Mouse (Mus musculus) limb, embryonic 14.5 days (tissue): ENCODE data around the gene Olfr661. TPM values are rescaled to one million over a fixed set of nuclear protein-coding genes. Genes with fewer than 3 reads are reported as not detected.

Experiments used
- ATAC-seq: fragments of 200-750 bp; cut with Nextera tagmentation; 2 replicates; pipeline ENCODE4 v1.8.0; 2017; ENCODE audit warnings: low read depth, moderate number of reproducible peaks, moderate TSS enrichment; ENCODE audit not compliant: low FRiP score
- DNase-seq: peaks from one replicate; pipeline ENCODE4 v3.0.0-alpha.2; 2015; ENCODE audit warnings: low spot score
- H3K27ac ChIP-seq: fragments of 300-500 bp; sonication (generic); replicated peaks from 2 replicates; pipeline ENCODE4 v1.5.1; 2014; ENCODE audit warnings: low read depth, mild to moderate bottlenecking, low read length, moderate library complexity, mixed read lengths
- H3K27me3 ChIP-seq: fragments of 300-500 bp; sonication (generic); 2 replicates; pipeline ENCODE4 v1.6.1; 2014; ENCODE audit warnings: low read length, mixed read lengths; ENCODE audit not compliant: control insufficient read depth, insufficient read depth
- H3K36me3 ChIP-seq: fragments of 300-500 bp; sonication (generic); 2 replicates; pipeline ENCODE4 v1.6.1; 2014; ENCODE audit warnings: mild to moderate bottlenecking, low read length, moderate library complexity, mixed read lengths; ENCODE audit not compliant: control insufficient read depth, insufficient read depth
- H3K4me1 ChIP-seq: fragments of 300-500 bp; sonication (generic); 2 replicates; pipeline ENCODE4 v1.6.1; 2014; ENCODE audit warnings: antibody characterized with exemption, low read length, mixed read lengths; ENCODE audit not compliant: control insufficient read depth, insufficient read depth
- H3K4me2 ChIP-seq: fragments of 300-500 bp; sonication (generic); replicated peaks from 2 replicates; pipeline ENCODE4 v1.6.1; 2014; ENCODE audit warnings: low read depth, mild to moderate bottlenecking, low read length, moderate library complexity; ENCODE audit not compliant: severe bottlenecking
- H3K4me3 ChIP-seq: fragments of 300-500 bp; sonication (generic); replicated peaks from 2 replicates; pipeline ENCODE4 v1.5.1; 2014; ENCODE audit warnings: low read length
- H3K9ac ChIP-seq: fragments of 300-500 bp; sonication (generic); 2 replicates; pipeline ENCODE4 v1.6.1; 2014; ENCODE audit warnings: mild to moderate bottlenecking, low read depth, low read length, moderate library complexity; ENCODE audit not compliant: severe bottlenecking
- H3K9me3 ChIP-seq: fragments of 300-500 bp; sonication (generic); 2 replicates; pipeline ENCODE4 v1.6.1; 2016; ENCODE audit warnings: low read length; ENCODE audit not compliant: control insufficient read depth
- POLR2A ChIP-seq: fragments of 200-500 bp; IDR thresholded peaks from 2 replicates; pipeline ENCODE4 v1.8.0; 2012; ENCODE audit warnings: inconsistent platforms, mild to moderate bottlenecking, moderate library complexity, borderline replicate concordance; ENCODE audit not compliant: insufficient read depth, insufficient read length; ENCODE audit errors: extremely low read depth
- WGBS: fragments of 180-500 bp; shearing (Covaris S2); extraction: QIAGEN DNeasy Blood & Tissue Kit; methylation state at CpG from one replicate; pipeline ENCODE4 v1.1.7; 2014; 5-methylcytosine and 5-hydroxymethylcytosine counted together
- polyA plus RNA-seq, 2 experiments: library from polyadenylated mRNA; depleted of rRNA in 1 of 2; stranded (reverse) in 1 of 2; unstranded in 1 of 2; fragments of >200 nt; fragmentation: Nextera tagmentation in 1 of 2; extraction: Ambion mirVana in 1 of 2; gene quantifications; 2 replicates each; pipeline versions ENCODE4 v1.2.1 to v1.2.3; 2012 to 2014

Gene Olfr661
- polyA plus RNA-seq (2012; rRNA removed): not detected in 2 replicates
- polyA plus RNA-seq (2014; fragmentation: Nextera tagmentation; extraction: Ambion mirVana): not detected in 2 replicates

DNA sequence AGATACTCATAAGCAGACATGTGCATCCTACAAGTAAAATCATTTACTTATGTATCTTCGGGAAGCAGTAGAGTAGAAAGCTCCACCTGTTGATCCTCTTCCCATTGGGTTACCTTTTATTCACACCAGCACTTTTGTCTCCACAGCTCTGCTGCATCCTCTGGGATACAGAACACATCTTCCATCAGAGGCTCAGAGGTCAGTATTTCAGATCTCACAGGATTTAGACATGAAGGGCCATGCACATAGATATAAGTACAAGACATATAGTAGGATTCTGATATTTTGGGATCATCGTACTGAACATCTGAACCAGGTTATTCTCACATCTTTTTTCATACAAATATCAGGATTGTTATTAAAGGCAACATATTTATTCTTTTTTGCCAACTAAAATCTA lies at the start of gene Olfr661:
Olfr661 (plus strand) TSS at position 301 of the 400 bp plus-strand sequence.
- no peak for DNase-seq
- H3K27ac ChIP-seq: no peak within 1 kb of the TSS
- H3K4me2 ChIP-seq: no peak within 1 kb of the TSS
- TF ChIP-seq POLR2A: no peak
- H3K9me3 ChIP-seq: no peaks in the 10 kb centered on the region
- no peak within 1 kb of the TSS for H3K9ac ChIP-seq
- 90% methylated on average over 2 of the region's 2 CpGs for WGBS
- ATAC-seq: no peak
- H3K36me3 ChIP-seq: no peaks in the 10 kb centered on the region
- no peak within 1 kb of the TSS for H3K4me3 ChIP-seq
- no peaks in the 10 kb centered on the region for H3K4me1 ChIP-seq
- H3K27me3 ChIP-seq: no peaks in the 10 kb centered on the region

DNA sequence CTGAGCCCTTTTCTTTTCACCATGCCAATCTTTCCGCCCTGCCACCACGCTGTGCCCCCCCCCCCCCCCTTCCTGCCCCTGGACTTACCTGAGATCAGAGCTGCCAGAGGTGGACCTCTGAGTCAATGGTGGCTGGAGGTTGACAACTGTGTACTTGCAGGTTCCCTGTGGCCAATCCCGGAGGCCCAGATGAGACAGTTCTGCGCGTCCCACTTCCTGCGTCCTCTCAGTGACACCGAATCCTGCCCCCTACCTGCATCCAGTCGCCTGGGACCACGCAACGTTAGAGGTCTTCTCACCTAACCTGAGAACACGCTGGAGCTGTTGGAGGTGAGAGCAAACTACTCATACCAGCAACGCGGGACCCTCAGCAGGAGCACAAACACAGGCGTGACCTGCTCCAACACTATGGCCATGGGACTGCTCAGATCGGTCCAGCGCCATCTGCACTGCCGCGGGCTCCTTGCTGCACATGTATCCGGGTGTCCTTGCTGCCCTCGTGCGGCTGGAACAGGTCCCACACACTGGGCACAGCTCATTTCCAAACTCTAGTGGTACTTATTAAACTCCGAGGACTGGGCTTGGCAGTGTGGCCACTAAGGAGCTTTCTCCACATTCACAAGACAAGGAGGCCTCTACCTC lies 39.3 kb upstream of the Olfr661 start, which contains the start of gene Olfr658:
Olfr658 (minus strand) TSS at position 465 of the 642 bp plus-strand sequence.
- Histone ChIP-seq H3K4me3 (no peak within 1 kb of the TSS), H3K9ac (no peak within 1 kb of the TSS), H3K4me1 (no peaks in the 10 kb centered on the region), H3K27ac (no peak within 1 kb of the TSS), H3K27me3 (no peaks in the 10 kb centered on the region), H3K4me2 (peak within 1 kb of the TSS; percentile 30; the same call in 1 of the 2 replicates), H3K9me3 (no peaks in the 10 kb centered on the region), H3K36me3 (no peaks in the 10 kb centered on the region)
- no peak for TF ChIP-seq POLR2A
- 19% methylated on average over 22 of the region's 22 CpGs for WGBS
- DNase-seq: no peak
- ATAC-seq: no peak

DNA sequence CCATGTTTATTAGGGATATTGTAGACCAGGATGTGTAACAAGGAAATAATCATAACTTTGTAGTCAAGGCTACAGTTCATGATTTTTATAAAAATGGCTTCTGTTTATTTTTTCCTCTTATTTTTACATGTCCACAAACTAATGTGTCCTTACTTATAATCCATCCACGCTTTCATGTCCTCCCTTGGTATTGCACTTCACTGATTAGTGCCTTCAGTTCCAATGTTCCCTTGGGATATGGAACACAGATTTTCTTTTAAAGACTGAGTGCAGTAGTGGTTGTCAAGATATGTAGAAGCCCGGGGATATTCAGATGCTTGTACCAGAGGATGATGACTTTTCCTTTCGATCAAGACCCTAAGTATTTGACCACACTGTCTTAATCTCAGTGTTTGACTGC lies 19.8 kb upstream of the Olfr661 start, which contains the start of gene Olfr659:
Olfr659 (plus strand) TSS at position 301 of the 400 bp plus-strand sequence.
- no peak within 1 kb of the TSS for H3K4me2 ChIP-seq
- H3K36me3 ChIP-seq: no peaks in the 10 kb centered on the region
- DNase-seq (no peak), ATAC-seq (no peak)
- no peak within 1 kb of the TSS for H3K27ac ChIP-seq
- H3K27me3 ChIP-seq: no peaks in the 10 kb centered on the region
- H3K4me1 ChIP-seq: no peaks in the 10 kb centered on the region
- no peak within 1 kb of the TSS for H3K4me3 ChIP-seq
- TF ChIP-seq POLR2A: no peak
- WGBS: 89% methylated on average over 3 of the region's 3 CpGs
- no peak within 1 kb of the TSS for H3K9ac ChIP-seq
- no peaks in the 10 kb centered on the region for H3K9me3 ChIP-seq

Other genes starting within 250 kb of the Olfr661 start
- 1.2 and 1.4 TPM in 2 replicates for gene Trim30a, start 221.3 kb upstream of the Olfr661 start, polyA plus RNA-seq (2012; rRNA removed)
- gene Trim30a, start 221.3 kb upstream of the Olfr661 start, polyA plus RNA-seq (2014; fragmentation: Nextera tagmentation; extraction: Ambion mirVana): 1.3 and 1.9 TPM in 2 replicates
- 0.36 and 0.40 TPM in 2 replicates for gene Trim30d, start 178.7 kb upstream of the Olfr661 start, polyA plus RNA-seq (2012; rRNA removed)
- gene Trim30d, start 178.7 kb upstream of the Olfr661 start, polyA plus RNA-seq (2014; fragmentation: Nextera tagmentation; extraction: Ambion mirVana): 0.36 and 0.50 TPM in 2 replicates
- gene Olfr651, start 136.4 kb upstream of the Olfr661 start, polyA plus RNA-seq (2012; rRNA removed): not detected in 2 replicates
- gene Olfr651, start 136.4 kb upstream of the Olfr661 start, polyA plus RNA-seq (2014; fragmentation: Nextera tagmentation; extraction: Ambion mirVana): not detected in 2 replicates
- not detected in 2 replicates for gene Olfr652, start 125.6 kb upstream of the Olfr661 start, polyA plus RNA-seq (2012; rRNA removed)
- gene Olfr652, start 125.6 kb upstream of the Olfr661 start, polyA plus RNA-seq (2014; fragmentation: Nextera tagmentation; extraction: Ambion mirVana): not detected in 2 replicates
- not detected in 2 replicates for gene Olfr653, start 109.2 kb upstream of the Olfr661 start, polyA plus RNA-seq (2012; rRNA removed)
- gene Olfr653, start 109.2 kb upstream of the Olfr661 start, polyA plus RNA-seq (2014; fragmentation: Nextera tagmentation; extraction: Ambion mirVana): not detected in 2 replicates
- gene Olfr654, start 99.5 kb upstream of the Olfr661 start, polyA plus RNA-seq (2012; rRNA removed): not detected in 2 replicates
- not detected in 2 replicates for gene Olfr654, start 99.5 kb upstream of the Olfr661 start, polyA plus RNA-seq (2014; fragmentation: Nextera tagmentation; extraction: Ambion mirVana)
- not detected in 2 replicates for gene Olfr655, start 84.7 kb upstream of the Olfr661 start, polyA plus RNA-seq (2012; rRNA removed)
- not detected in 2 replicates for gene Olfr655, start 84.7 kb upstream of the Olfr661 start, polyA plus RNA-seq (2014; fragmentation: Nextera tagmentation; extraction: Ambion mirVana)
- not detected in 2 replicates for gene Olfr656, start 72.5 kb upstream of the Olfr661 start, polyA plus RNA-seq (2012; rRNA removed)
- gene Olfr656, start 72.5 kb upstream of the Olfr661 start, polyA plus RNA-seq (2014; fragmentation: Nextera tagmentation; extraction: Ambion mirVana): not detected in 2 replicates
- not detected in 2 replicates for gene Olfr657, start 61.7 kb upstream of the Olfr661 start, polyA plus RNA-seq (2012; rRNA removed)
- gene Olfr657, start 61.7 kb upstream of the Olfr661 start, polyA plus RNA-seq (2014; fragmentation: Nextera tagmentation; extraction: Ambion mirVana): not detected in 2 replicates
- 0.01 TPM in 1 of 2 replicates, not detected in the other for gene Olfr658, start 39.2 kb upstream of the Olfr661 start, polyA plus RNA-seq (2012; rRNA removed)
- not detected in 2 replicates for gene Olfr658, start 39.2 kb upstream of the Olfr661 start, polyA plus RNA-seq (2014; fragmentation: Nextera tagmentation; extraction: Ambion mirVana)
- not detected in 2 replicates for gene Olfr659, start 19.7 kb upstream of the Olfr661 start, polyA plus RNA-seq (2012; rRNA removed)
- not detected in 2 replicates for gene Olfr659, start 19.7 kb upstream of the Olfr661 start, polyA plus RNA-seq (2014; fragmentation: Nextera tagmentation; extraction: Ambion mirVana)
- gene Usp17le, start 91.0 kb downstream of the Olfr661 start, polyA plus RNA-seq (2012; rRNA removed): not detected in 2 replicates
- not detected in 2 replicates for gene Usp17le, start 91.0 kb downstream of the Olfr661 start, polyA plus RNA-seq (2014; fragmentation: Nextera tagmentation; extraction: Ambion mirVana)
- gene Usp17lb, start 156.1 kb downstream of the Olfr661 start, polyA plus RNA-seq (2012; rRNA removed): not detected in 2 replicates
- not detected in 2 replicates for gene Usp17lb, start 156.1 kb downstream of the Olfr661 start, polyA plus RNA-seq (2014; fragmentation: Nextera tagmentation; extraction: Ambion mirVana)
- not detected in 2 replicates for gene Usp17la, start 170.5 kb downstream of the Olfr661 start, polyA plus RNA-seq (2012; rRNA removed)
- not detected in 2 replicates for gene Usp17la, start 170.5 kb downstream of the Olfr661 start, polyA plus RNA-seq (2014; fragmentation: Nextera tagmentation; extraction: Ambion mirVana)
- gene Olfr665, start 191.5 kb downstream of the Olfr661 start, polyA plus RNA-seq (2012; rRNA removed): not detected in 2 replicates
- gene Olfr665, start 191.5 kb downstream of the Olfr661 start, polyA plus RNA-seq (2014; fragmentation: Nextera tagmentation; extraction: Ambion mirVana): not detected in 2 replicates
- gene Olfr666, start 209.5 kb downstream of the Olfr661 start, polyA plus RNA-seq (2012; rRNA removed): not detected in 2 replicates
- gene Olfr666, start 209.5 kb downstream of the Olfr661 start, polyA plus RNA-seq (2014; fragmentation: Nextera tagmentation; extraction: Ambion mirVana): not detected in 2 replicates
- gene Olfr667, start 235.0 kb downstream of the Olfr661 start, polyA plus RNA-seq (2012; rRNA removed): not detected in 2 replicates
- not detected in 2 replicates for gene Olfr667, start 235.0 kb downstream of the Olfr661 start, polyA plus RNA-seq (2014; fragmentation: Nextera tagmentation; extraction: Ambion mirVana)
- not detected in 2 replicates for gene Olfr668, start 241.6 kb downstream of the Olfr661 start, polyA plus RNA-seq (2012; rRNA removed)
- gene Olfr668, start 241.6 kb downstream of the Olfr661 start, polyA plus RNA-seq (2014; fragmentation: Nextera tagmentation; extraction: Ambion mirVana): not detected in 2 replicates
- gene Olfr669, start 247.7 kb downstream of the Olfr661 start, polyA plus RNA-seq (2012; rRNA removed): 0.10 TPM in 1 of 2 replicates, not detected in the other
- gene Olfr669, start 247.7 kb downstream of the Olfr661 start, polyA plus RNA-seq (2014; fragmentation: Nextera tagmentation; extraction: Ambion mirVana): not detected in 2 replicates